Mouse (Mus musculus) hindbrain, embryonic 11.5 days (tissue): ENCODE data around the gene Ppp2r5c. TPM values are rescaled to one million over a fixed set of nuclear protein-coding genes. Genes with fewer than 3 reads are reported as not detected.

Experiments
- ATAC-seq: fragments of 200-750 bp; cut with Nextera tagmentation; 2 replicates; pipeline ENCODE4 v1.8.0; 2017; ENCODE audit warnings: mild to moderate bottlenecking, moderate TSS enrichment, moderate library complexity; ENCODE audit not compliant: low FRiP score
- DNase-seq: peaks from one replicate; pipeline ENCODE4 v3.0.0-alpha.2; 2015; ENCODE audit warnings: low spot score
- H3K27ac ChIP-seq: fragments of 300-500 bp; sonication (generic); 2 replicates; pipeline ENCODE4 v1.5.1; 2014; ENCODE audit warnings: mild to moderate bottlenecking, low read depth, low read length
- H3K27me3 ChIP-seq: fragments of 300-500 bp; sonication (generic); 2 replicates; pipeline ENCODE4 v1.6.1; 2014; ENCODE audit warnings: mild to moderate bottlenecking, low read length, moderate library complexity, mixed read lengths; ENCODE audit not compliant: control insufficient read depth, insufficient read depth
- H3K36me3 ChIP-seq: fragments of 300-500 bp; sonication (generic); 2 replicates; pipeline ENCODE4 v1.6.1; 2014; ENCODE audit warnings: mild to moderate bottlenecking, low read length, moderate library complexity, mixed read lengths; ENCODE audit not compliant: control insufficient read depth, insufficient read depth
- H3K4me1 ChIP-seq: fragments of 300-500 bp; sonication (generic); replicated peaks from 2 replicates; pipeline ENCODE4 v1.6.1; 2014; ENCODE audit warnings: low read length, mixed read lengths; ENCODE audit not compliant: control insufficient read depth, insufficient read depth
- H3K4me2 ChIP-seq: fragments of 300-500 bp; sonication (generic); replicated peaks from 2 replicates; pipeline ENCODE4 v1.6.1; 2014; ENCODE audit warnings: mild to moderate bottlenecking, low read depth, low read length
- H3K4me3 ChIP-seq: fragments of 300-500 bp; sonication (generic); 2 replicates; pipeline ENCODE4 v1.5.1; 2014; ENCODE audit warnings: low read depth, low read length
- H3K9ac ChIP-seq: fragments of 300-500 bp; sonication (generic); 2 replicates; pipeline ENCODE4 v1.6.1; 2014; ENCODE audit warnings: low read depth, low read length
- H3K9me3 ChIP-seq: fragments of 300-500 bp; sonication (generic); 2 replicates; pipeline ENCODE4 v1.6.1; 2016; ENCODE audit warnings: low read length; ENCODE audit not compliant: control insufficient read depth
- WGBS: fragments of 180-500 bp; shearing (Covaris S2); extraction: QIAGEN DNeasy Blood & Tissue Kit; methylation state at CpG from one replicate; pipeline ENCODE4 v1.1.7; 2014; 5-methylcytosine and 5-hydroxymethylcytosine counted together
- polyA plus RNA-seq: library from polyadenylated mRNA; unstranded; fragments of >200 nt; fragmentation: Nextera tagmentation; extraction: Ambion mirVana; gene quantifications from 2 replicates; pipeline ENCODE4 v1.2.1, GENCODE M21; 2014

Gene Ppp2r5c
- polyA plus RNA-seq, 1 experiment from 2014 or later: 162 TPM

DNA sequence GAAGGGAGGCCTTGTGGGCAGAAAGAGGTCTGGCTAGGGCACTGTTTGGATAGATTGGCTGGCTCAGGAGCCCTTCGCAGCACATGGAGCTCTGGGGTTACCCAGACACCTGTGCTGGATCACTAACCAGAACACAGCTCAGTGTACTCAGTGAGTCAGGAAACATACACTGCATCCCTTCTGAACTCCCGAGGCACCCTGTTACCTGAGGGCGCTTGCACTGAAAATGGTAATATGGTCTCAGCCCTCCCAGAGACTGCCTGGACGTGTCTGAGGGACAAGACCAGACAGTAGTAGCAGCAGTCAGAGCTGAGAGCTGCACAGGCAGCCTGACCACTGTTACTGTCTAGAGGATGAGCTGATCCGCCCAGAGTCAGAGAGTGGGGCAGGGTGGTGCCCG lies 85.8 kb downstream of the Ppp2r5c start:
- Histone ChIP-seq H3K4me1 (no peaks in the 10 kb centered on the region), H3K9me3 (no peaks in the 10 kb centered on the region), H3K4me3 (no peak overlapping the region), H3K9ac (no peak overlapping the region), H3K27ac (no peak overlapping the region), H3K4me2 (no peak overlapping the region), H3K36me3 (no peaks in the 10 kb centered on the region), H3K27me3 (no peaks in the 10 kb centered on the region)
- WGBS: 89% methylated on average over 6 of the region's 6 CpGs
- DNase-seq (no peak), ATAC-seq (no peak)

DNA sequence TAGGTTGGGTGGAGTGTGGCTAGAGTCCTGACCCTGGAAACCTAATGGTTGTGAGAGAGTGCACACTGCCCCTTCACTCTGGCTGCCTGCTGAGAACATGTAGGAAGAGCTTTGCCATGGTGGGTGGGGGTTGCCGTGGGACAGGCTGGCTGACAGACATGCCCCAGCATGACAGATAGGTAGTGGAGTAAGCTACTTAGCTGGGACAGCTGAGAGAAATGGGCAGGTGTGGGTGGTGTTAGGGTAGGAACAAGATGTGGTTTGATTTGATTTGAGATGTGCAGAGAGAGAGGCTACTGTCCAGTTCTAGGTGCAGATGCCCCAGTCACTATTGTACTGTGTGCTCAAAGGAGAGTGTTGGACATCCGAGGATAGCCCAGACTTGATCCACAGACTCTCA lies 86.2 kb downstream of the Ppp2r5c start:
- Histone ChIP-seq H3K9me3 (no peaks in the 10 kb centered on the region), H3K4me3 (no peak overlapping the region), H3K36me3 (no peaks in the 10 kb centered on the region), H3K4me1 (no peaks in the 10 kb centered on the region), H3K9ac (no peak overlapping the region), H3K27me3 (no peaks in the 10 kb centered on the region), H3K27ac (no peak overlapping the region), H3K4me2 (no peak overlapping the region)
- DNase-seq (no peak), ATAC-seq (no peak)
- 97% methylated on average over 2 of the region's 2 CpGs for WGBS

DNA sequence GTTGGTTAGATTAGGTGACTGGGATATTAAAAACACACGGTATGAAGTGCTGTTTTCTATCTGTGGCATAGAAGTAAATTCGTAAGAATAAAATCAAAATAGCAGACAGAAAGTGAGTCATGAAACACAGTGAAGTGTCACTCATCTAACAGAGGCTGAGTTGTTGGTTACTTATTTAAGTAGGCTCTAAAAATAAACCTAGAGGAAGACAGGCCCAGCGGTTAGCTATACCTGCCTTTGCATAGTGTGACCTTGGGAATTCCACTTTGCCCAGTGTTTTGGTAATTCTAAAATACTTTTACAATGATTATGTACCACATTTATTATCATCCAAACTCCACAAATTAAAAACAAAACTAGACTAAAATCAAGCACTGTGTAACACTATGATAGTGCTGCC lies 86.9 kb downstream of the Ppp2r5c start:
- Histone ChIP-seq H3K4me3 (no peak overlapping the region), H3K9me3 (no peaks in the 10 kb centered on the region), H3K4me1 (no peaks in the 10 kb centered on the region), H3K9ac (no peak overlapping the region), H3K27me3 (no peaks in the 10 kb centered on the region), H3K36me3 (no peaks in the 10 kb centered on the region), H3K4me2 (no peak overlapping the region), H3K27ac (no peak overlapping the region)
- ATAC-seq (no peak), DNase-seq (no peak)
- WGBS: 95% methylated on average over 3 of the region's 3 CpGs

DNA sequence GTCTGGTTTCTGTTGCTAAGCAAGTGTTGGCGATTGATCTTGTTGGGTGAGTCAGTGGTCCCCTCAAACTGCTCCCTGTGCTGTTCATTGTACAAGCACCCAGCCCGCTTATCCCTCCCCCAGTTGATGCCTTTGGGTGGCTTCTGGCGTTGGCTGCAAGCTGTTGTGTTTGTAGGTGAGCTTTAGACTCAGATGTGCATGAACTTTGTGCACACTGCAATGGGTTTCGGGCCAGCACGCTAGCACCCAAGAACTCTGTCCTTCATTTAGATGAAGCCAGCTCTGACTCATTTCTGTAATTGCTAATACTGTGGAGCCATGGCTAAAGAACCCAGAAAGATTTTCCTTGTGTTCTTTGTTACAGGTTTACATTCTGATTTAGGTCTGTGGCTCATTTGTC lies 88.4 kb downstream of the Ppp2r5c start:
- Histone ChIP-seq H3K36me3 (no peaks in the 10 kb centered on the region), H3K4me2 (no peak overlapping the region), H3K9me3 (no peaks in the 10 kb centered on the region), H3K27me3 (no peaks in the 10 kb centered on the region), H3K4me3 (no peak overlapping the region), H3K4me1 (no peaks in the 10 kb centered on the region), H3K27ac (no peak overlapping the region), H3K9ac (no peak overlapping the region)
- DNase-seq (no peak), ATAC-seq (no peak)
- WGBS: 95% methylated on average over 5 of the region's 5 CpGs

DNA sequence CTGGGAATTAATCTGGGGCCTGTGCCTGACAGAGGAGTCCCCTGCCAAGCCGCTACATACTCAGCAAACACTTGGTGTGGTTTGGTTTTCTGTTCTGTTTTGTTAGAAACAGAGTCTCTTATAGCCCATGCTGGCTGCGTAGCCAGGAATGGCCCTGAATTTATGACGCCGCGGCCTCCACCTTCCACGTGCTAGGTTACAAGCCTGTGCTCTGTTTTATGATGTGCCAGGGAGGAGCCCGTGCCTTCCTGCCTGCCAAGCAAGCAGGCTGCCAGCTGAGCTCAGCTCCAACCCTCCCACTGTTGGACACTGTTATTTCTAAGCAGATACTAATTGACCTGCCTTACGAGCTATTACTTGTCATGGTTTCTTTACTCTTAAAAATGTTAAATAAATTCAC lies 90.8 kb downstream of the Ppp2r5c start:
- Histone ChIP-seq H3K36me3 (no peaks in the 10 kb centered on the region), H3K4me3 (no peak overlapping the region)

DNA sequence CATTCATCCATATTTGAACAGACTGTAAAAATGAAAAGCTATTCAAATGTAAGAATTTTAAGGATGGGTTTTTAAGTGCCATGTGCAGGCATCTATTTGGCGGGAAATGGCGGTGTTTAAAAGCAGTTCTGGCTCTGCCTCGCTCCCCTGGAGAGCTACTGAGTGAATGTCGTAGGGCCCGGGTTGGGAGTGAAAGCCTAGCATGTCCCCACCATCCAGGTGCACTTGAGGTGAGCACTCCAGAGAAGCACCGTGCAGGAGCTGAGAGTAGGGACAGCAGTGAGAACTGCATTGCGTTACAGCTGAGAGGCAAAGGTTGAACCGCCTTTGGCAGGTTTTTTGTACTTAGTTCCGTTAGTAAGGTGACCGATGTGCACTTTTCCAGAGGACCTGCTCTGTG lies 92.4 kb downstream of the Ppp2r5c start:
- H3K4me3 ChIP-seq: no peak overlapping the region
- DNase-seq (no peak), ATAC-seq (no peak)
- no peak overlapping the region for H3K4me2 ChIP-seq
- no peak overlapping the region for H3K9ac ChIP-seq
- 94% methylated on average over 10 of the region's 10 CpGs for WGBS
- H3K4me1 ChIP-seq: no peaks in the 10 kb centered on the region
- H3K27me3 ChIP-seq: no peaks in the 10 kb centered on the region
- H3K9me3 ChIP-seq: no peaks in the 10 kb centered on the region
- no peaks in the 10 kb centered on the region for H3K36me3 ChIP-seq
- no peak overlapping the region for H3K27ac ChIP-seq

More for the DNA sequence above, 90.8 kb downstream of the Ppp2r5c start:
- DNase-seq: no peak
- Histone ChIP-seq H3K9ac (no peak overlapping the region), H3K4me1 (no peaks in the 10 kb centered on the region), H3K27ac (no peak overlapping the region), H3K9me3 (no peaks in the 10 kb centered on the region), H3K4me2 (no peak overlapping the region), H3K27me3 (no peaks in the 10 kb centered on the region)
- 97% methylated on average over 8 of the region's 8 CpGs for WGBS
- ATAC-seq: no peak

DNA sequence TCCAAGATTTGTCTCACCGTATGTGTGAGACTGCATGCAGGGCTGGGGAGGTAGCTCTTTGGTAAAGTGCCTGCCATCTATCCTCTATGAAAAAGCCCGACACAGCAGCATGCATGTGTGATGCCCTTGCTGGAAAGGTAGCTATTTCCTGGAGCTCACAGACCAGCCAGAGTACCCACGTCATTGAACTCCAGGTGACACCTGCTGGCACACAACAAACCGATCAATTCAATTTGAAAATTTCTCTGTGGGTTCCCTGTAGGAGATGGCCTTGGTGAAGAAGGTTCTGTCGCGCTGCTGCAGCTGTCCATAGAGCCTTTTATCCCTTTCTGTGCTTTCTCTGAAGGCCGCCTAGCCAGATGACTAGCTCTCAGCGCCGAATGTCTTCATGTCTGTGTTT lies 92.9 kb downstream of the Ppp2r5c start:
- Histone ChIP-seq H3K27me3 (no peaks in the 10 kb centered on the region), H3K4me2 (no peak overlapping the region), H3K9ac (no peak overlapping the region), H3K4me1 (no peaks in the 10 kb centered on the region), H3K9me3 (no peaks in the 10 kb centered on the region), H3K4me3 (no peak overlapping the region), H3K36me3 (no peaks in the 10 kb centered on the region), H3K27ac (no peak overlapping the region)
- 83% methylated on average over 9 of the region's 9 CpGs for whole genome bisulfite sequencing
- DNase-seq (no peak), ATAC-seq (no peak)

DNA sequence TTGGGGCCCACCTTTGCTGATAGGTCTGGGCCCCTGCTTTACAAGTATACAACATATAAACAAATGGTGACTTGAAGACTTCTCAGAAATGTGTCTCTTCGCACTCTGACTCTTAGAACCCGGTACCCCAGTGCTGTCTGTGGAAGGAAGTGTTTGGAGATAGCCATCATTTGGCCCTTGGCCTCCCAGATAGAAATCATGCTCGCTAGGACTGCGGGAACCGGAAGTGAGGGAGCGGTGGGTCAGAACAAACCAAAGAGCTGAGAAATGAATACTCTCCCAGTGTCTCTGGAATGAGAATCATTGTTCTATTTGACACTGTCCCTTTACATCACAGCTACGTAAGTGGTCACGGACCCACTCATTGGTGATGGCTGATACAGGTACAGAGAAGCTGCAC lies 93.4 kb downstream of the Ppp2r5c start:
- no peaks in the 10 kb centered on the region for H3K4me1 ChIP-seq
- DNase-seq (no peak), ATAC-seq (no peak)
- H3K36me3 ChIP-seq: no peaks in the 10 kb centered on the region
- H3K27ac ChIP-seq: no peak overlapping the region
- no peak overlapping the region for H3K4me3 ChIP-seq
- no peaks in the 10 kb centered on the region for H3K9me3 ChIP-seq
- H3K9ac ChIP-seq: no peak overlapping the region
- 92% methylated on average over 8 of the region's 8 CpGs for WGBS
- H3K27me3 ChIP-seq: no peaks in the 10 kb centered on the region
- no peak overlapping the region for H3K4me2 ChIP-seq

DNA sequence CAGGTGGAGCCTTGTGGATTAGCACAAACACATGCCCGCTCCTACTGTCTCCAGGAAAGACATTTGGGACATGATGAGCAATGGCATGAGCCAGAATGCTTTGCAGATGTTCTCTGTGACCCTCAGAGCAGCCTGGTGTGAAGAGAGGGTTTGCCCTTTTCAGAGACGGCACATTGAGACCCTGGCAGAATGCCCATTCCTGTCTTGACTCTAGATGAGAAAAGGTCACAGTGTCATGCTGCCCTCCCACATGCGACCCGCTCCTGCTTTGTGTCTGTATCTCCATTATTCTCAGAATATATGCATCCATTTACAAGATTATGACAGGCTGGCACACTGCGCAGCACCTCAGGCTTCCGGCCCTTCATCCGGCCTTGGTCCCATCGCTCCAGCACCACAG lies 94.1 kb downstream of the Ppp2r5c start:
- H3K4me3 ChIP-seq: no peak overlapping the region
- no peaks in the 10 kb centered on the region for H3K4me1 ChIP-seq
- no peak overlapping the region for H3K27ac ChIP-seq
- H3K36me3 ChIP-seq: no peaks in the 10 kb centered on the region
- H3K9me3 ChIP-seq: no peaks in the 10 kb centered on the region
- no peak overlapping the region for H3K9ac ChIP-seq
- no peak for ATAC-seq
- no peak overlapping the region for H3K4me2 ChIP-seq
- H3K27me3 ChIP-seq: no peaks in the 10 kb centered on the region
- DNase-seq: no peak
- WGBS: 80% methylated on average over 8 of the region's 8 CpGs
